Mouse (Mus musculus): ENCODE results near the gene Fos. TPM values are rescaled to one million over a fixed set of nuclear protein-coding genes. Genes with fewer than 3 reads are reported as not detected.

The Fos gene
- 1,000 to 10,000 TPM; 4,493 to 5,655 TPM for total RNA-seq (2023)

DNA sequence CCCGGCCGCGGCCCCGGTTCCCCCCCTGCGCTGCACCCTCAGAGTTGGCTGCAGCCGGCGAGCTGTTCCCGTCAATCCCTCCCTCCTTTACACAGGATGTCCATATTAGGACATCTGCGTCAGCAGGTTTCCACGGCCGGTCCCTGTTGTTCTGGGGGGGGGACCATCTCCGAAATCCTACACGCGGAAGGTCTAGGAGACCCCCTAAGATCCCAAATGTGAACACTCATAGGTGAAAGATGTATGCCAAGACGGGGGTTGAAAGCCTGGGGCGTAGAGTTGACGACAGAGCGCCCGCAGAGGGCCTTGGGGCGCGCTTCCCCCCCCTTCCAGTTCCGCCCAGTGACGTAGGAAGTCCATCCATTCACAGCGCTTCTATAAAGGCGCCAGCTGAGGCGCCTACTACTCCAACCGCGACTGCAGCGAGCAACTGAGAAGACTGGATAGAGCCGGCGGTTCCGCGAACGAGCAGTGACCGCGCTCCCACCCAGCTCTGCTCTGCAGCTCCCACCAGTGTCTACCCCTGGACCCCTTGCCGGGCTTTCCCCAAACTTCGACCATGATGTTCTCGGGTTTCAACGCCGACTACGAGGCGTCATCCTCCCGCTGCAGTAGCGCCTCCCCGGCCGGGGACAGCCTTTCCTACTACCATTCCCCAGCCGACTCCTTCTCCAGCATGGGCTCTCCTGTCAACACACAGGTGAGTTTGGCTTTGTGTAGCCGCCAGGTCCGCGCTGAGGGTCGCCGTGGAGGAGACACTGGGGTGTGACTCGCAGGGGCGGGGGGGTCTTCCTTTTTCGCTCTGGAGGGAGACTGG, at the start of gene Fos:
Gene Fos, plus strand, starts transcription at position 410 of the 817 bp plus-strand sequence.

Other genes starting within 250 kb of the Fos start
- gene Mlh3, start 203.3 kb upstream of the Fos start, total RNA-seq (2023), result 10 to 100 TPM; 10.6 to 12.9 TPM
- gene Acyp1, start 185.5 kb upstream of the Fos start, total RNA-seq (2023), result 10 to 100 TPM; 10.5 to 14.9 TPM
- gene Zc2hc1c, start 185.3 kb upstream of the Fos start, total RNA-seq (2023), result under 1 TPM in 1 of 2 experiments, not detected in 1; 0.15 TPM
- 10 to 100 TPM; 58.0 to 61.1 TPM for gene Nek9, start 134.5 kb upstream of the Fos start, total RNA-seq (2023)
- 100 to 1,000 TPM; 281 to 296 TPM for gene Tmed10, start 99.0 kb upstream of the Fos start, total RNA-seq (2023)
- 10 to 100 TPM; 44.2 to 65.0 TPM for gene Jdp2, start 125.1 kb downstream of the Fos start, total RNA-seq (2023)
- 10 to 100 TPM; 28.0 to 31.9 TPM for gene Batf, start 212.8 kb downstream of the Fos start, total RNA-seq (2023)